Mouse (Mus musculus) adrenal gland, postnatal 36 days (tissue): Measurements from ENCODE around the gene Dock8. TPM values are rescaled to one million over a fixed set of nuclear protein-coding genes. Genes with fewer than 3 reads are reported as not detected.
"Not testable (repeated sequence)": the region's sequence is repeated elsewhere in the genome, so short reads cannot be mapped to it uniquely, and the experiment has no call there.

Experiments
- DNase-seq, 2 experiments: peaks; one replicate each; pipeline ENCODE4 v3.0.0; 2021; ENCODE audit warnings: mixed read lengths in 1 of 2
- total RNA-seq, 2 experiments: library from RNA; stranded (reverse); gene quantifications; 2 replicates each; pipeline ENCODE4 v1.2.3; 2021

The Dock8 gene
- total RNA-seq, 2 experiments from 2014 or later, result 12.2 to 31.7 TPM

DNA sequence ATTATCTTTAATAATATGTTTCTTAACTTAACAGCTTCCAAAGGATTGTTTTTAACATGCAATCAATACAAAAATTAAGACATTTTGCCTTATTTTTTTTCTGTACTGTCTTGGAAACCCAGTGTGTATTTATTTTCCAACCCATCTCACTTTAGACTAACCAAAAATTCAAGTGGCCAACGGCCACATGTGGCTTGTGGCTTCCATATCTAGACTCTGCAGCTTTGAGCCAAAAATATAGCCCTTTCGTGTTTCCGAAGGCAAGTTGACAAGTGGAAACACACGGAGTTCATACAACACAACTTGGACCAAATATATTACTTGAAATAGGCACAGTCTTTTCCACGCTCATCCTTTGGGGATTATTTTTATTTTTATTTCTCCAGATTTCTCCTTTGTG lies 773 bp upstream of the Dock8 start:
- no peak for DNase-seq

DNA sequence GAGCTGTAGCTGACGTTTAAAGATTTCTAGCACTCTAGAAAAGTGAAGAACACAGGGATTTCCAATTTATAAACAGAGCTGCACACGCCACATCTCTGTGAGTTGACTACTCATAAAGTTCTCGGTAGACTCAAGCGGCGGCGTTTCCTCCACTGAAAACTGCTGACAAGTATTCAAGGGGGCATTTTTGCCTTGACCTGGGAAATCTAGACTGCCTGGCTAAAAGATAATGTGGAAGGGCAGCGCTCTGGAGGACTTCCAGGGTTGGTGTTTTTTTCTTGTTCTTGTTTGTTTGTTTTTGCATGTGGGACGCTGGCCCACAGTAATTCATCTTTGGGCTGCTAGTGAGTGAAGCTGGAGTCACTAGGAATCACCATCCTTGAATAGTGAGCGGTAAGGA lies 819 bp downstream of the Dock8 start:
- DNase-seq, result peak in 1 of 2 experiments; percentile 6

DNA sequence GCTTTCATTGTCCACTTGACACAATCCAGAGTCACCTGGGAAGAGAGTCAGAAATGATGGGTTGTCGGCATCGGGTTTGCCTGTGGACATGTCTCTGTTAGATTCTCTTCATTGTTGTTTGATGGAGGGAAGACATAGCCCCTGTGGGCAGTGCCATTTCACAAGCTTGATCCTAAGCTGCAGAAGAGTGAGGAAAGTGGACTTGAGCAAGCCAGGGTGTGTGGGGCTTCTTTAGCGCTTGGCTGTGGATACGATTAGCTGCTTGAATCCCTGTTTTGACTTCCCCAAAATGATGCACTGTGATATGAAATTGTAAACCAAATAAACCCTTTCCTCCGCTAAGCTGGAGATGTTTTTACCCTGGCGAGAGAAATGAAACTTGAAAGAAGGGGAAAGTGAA lies 2.7 kb downstream of the Dock8 start:
- no peak for DNase-seq

DNA sequence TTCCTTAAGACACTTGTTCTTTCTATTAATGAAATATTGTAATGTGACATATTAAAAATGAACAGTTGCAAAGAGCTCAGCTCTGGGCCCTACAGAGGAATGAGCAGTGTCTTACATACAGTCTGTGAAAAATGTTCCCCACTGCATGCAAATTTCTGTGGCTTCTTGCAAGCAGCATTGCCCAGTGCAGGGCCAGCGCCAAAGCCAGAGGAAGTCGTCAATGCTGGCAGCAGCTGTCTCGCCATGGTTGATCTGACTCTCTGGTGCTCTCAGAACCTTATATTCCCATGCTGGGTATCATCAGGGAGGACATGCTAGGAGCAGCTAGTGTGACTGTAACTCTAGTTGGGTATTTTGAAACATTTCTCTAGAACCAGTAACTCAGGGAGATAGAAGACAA lies 3.5 kb downstream of the Dock8 start:
- peak in 1 of 2 experiments; percentile 7 for DNase-seq

DNA sequence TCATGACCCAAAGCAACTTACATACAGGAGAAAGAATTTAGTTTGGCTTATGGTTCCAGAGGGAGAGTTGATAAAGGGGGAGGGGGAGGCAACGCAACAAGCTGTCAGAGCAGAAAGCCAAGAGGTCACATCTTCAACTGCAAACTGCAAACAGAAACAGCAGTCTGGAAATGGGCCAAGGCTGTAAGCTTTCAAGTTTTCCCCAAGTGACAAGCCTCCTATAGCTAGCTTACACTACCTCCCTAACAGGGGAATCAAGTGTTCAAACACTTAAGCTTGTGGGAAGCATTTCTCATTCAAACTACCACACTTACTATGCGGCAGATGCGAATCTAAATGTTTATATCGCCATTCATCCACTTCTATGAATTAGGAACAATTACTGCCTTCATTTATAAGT lies 4.5 kb downstream of the Dock8 start:
- no peak for DNase-seq

DNA sequence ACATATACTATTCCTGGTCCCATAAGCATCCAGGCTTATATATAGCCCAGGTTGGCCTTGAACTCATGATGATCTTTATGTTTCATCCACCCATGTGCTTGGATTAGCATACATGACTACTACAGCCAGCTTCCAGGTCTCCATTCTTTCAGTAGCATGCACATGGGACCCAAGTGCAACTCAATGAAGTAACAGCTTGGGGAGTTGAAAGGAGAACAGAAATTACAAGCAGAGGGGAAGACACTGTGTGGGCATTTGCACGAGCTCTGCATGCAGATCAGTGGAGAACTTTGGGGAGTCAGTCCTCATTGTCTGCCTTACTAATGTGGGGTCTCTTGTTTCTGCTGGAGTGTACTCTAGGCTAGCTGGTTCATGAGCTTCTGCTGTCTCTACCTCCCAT lies 7.4 kb downstream of the Dock8 start:
- DNase-seq, result no peak

DNA sequence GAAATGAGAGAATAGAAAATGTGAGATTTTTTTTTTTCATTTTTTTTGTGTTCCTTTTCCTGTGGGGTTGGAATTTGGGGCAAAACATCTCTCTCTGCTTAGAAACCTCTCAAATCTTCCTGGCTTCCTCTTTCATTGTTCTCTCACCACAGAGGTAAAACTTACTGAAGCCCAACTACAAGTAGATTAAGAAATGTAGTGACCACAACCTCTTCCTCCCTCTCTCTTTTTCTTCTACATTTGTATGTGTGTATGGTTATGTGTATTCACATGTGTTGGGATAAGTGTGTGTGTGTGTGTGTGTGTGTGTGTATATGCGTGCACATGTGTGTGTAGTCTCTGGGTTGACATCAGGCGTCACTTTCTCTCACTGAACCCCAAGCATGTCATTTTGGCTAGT lies 9.2 kb downstream of the Dock8 start:
- DNase-seq, result no peak

DNA sequence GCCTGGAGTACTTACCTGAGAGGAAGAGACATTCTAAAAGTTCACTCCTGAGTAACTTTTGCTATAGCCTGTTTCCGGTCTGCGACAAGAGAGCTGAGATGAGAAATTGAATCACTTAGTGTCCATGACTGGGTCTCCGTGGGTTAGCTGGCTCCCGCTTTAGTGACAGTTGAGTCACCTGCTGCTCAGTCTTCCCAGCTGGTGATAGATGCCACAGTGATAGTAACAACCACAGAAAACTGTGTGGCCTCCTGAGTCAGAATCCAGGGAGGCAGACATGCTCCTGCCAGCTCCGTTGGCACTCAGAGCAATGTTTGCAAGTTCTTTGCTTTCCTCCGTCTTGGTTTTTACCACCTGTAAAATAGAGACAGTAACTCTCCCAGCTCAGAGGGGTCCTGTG lies 23.4 kb downstream of the Dock8 start:
- DNase-seq, result no peak

DNA sequence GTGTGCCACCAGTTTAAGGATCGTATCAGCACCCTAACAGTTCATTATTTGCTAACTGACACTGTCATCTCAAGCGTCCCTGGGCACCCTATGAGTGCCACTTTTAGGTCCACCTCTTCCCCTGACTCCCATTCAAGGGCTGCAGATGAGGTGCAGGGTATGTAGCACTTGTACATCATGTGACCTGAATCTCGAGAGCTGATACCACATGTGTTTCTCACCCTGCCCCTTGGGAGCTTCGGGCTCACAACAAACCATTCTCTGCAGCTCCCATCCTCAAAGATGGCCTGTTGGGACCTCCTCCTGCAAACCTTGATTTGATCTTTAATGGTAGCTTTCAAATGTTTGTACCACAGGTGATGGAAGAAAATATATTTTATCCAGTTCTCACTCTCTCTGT lies 32.4 kb downstream of the Dock8 start:
- DNase-seq, result no peak

DNA sequence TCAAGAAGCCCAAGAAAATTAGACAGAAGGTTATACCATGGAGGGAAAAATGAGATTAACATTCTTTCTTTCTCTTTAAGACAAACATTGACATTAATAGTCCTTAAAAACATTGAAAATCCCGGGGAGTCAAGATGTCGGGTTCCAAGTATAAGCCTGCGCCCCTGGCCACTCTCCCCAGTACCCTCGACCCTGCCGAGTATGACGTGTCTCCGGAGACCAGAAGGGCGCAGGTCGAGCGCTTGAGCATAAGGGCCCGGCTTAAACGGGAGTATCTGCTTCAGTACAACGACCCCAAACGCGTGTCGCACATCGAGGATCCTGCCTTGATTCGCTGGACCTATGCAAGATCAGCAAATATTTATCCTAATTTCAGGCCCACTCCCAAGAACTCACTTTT lies 33.7 kb downstream of the Dock8 start:
- not testable (repeated sequence) for DNase-seq

DNA sequence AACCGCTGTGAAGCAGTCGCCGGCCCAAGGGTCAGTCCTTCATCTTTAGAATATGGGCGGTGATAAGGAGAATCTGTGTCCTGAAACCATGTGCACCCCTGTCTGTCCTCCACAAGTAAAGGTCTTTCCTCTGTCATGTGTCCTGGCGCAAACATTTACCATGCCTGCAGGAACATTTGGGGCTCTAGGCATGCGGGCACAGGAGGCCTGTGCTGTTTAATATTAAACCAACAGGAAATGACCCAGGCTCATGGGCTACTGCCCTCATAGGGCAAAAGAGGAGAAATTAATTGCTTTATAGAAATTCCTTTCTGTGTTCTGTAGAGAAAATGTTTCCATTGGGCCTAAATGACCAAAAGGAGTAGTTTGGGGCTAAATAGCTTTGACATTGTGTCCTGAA lies 36.5 kb downstream of the Dock8 start:
- no peak for DNase-seq

DNA sequence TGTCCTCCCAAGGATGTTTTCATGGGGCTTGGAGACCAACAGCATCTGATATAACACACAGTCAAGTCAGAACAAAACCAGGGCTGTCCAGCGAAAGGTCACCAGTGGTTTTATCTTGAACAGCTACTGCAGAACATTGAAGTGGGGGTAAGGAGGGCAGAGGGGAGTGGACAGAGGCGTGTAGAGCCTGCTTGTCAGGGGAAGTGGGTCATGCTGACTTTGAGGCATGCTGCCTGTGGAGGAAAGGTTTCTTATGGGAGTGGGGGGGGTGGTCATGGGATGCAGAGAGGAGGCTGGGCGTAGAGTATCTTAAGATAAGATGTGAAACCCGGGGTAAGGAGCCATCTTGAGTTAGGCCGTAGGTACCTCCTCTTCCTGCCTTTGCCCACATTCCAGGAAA lies 37.5 kb downstream of the Dock8 start:
- no peak for DNase-seq

DNA sequence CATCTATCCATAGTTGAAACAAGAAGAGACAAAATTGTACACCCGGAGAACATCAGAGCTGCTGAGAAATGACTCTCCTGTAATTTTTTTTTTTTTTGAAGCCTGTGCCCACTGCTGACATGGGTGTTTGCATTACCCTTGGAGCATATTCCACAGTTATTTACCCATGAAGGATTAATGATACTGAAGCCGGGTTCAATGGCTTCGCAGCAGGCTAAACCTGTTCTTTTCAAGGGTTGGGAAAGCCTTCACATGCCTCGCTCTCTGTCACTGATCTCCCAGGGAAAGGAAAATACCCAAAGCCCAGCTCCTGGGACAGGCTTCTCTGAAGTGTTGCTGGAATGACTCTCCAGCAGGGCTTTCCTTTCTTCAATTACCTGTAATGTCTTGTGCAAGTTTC lies 37.9 kb downstream of the Dock8 start:
- DNase-seq, result no peak

DNA sequence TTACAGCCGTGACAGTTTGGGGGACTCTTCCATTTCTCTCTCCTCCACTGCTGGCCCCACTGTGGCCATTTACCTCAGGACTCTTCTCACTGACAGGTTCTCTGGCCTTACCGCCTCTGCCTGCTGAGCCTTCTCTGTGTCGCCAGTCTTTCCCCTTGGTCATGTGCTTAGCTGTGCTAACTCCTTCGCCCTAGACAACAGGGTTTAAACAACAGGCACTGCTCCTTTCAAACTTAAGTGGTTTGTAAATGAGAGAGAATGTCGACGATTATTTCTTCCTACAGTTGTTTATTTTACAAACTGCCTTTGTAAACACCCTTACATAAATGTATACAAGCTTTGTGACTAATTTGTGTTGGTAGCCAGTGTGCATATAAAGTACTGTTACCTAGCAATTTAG lies 39.0 kb downstream of the Dock8 start:
- DNase-seq, result no peak

DNA sequence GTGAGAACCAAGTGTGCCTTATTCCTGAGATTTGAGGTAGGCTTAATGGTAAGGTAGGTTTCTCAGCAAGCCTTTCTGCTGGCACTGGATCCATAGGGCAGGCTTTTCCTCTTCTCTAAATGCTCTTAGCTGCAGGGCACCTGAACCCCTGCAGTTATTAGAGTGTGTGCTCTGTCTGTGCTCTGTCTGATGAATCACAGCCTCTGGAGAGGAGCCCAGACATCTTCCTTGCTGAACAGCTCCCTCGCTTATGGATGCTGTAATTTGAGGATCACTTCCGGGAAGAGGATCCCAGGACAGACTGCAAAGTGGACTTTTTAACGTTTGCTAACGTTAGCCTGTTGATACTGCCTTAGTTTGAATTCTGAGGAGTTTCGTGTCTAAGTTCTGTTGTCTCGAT lies 41.9 kb downstream of the Dock8 start:
- DNase-seq, result no peak

DNA sequence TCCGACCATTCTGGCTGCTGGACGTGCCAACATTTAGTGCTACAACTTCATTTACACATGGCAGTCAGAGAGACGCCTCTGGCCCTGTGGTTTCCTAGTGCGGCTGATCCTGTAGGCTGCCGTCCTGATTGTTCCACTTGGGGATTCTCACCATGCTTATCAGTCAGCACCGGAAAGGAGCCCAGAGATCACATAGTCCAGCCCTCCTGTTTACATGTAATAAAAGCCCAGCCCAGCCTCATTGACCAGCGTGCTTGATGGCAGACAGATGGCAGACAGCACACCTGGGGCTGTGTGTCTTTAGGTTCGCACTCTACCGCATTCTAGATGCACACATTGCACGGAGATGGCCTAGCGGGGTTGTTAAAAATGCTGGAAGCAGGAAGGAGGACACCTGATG lies 43.6 kb downstream of the Dock8 start:
- no peak for DNase-seq

DNA sequence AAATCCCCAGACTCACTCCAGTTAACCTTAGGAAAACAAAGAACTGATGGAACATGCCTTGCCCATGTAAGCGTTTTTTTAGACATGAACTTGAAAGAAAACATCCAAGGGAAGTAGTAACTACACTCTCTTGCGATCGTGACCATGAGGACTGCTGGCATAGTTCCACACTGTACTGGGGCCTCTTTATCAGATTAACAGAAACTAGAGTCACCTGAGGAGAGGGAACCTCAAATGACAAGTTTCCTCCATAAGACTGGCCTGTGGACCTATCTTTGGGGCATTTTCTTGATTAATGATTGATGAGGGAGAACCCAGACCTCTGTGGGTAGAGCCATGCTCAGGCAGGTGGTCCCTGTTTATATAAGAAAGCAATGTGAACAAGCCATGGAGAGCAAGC lies 44.7 kb downstream of the Dock8 start:
- DNase-seq, result no peak

DNA sequence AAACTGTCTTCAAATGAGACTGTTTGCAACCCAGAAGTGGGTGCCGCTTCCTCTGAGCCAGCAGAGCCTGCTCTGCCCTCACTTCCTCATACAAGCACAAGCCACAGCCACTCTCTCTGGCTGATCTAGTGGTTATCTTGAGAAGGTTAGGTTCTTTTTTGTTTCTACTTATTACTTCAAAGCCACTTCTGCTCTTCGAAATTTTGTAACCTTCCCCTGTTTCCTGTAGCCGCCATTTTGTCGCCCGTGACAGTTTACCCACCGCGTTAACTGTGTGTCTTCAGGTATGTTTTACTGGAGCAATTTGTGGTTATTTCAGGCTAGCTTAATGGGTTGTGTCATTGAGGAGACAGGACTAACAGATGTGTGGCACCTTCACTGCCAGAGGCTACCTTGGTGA lies 53.0 kb downstream of the Dock8 start:
- DNase-seq, result peak in 1 of 2 experiments; percentile 7

DNA sequence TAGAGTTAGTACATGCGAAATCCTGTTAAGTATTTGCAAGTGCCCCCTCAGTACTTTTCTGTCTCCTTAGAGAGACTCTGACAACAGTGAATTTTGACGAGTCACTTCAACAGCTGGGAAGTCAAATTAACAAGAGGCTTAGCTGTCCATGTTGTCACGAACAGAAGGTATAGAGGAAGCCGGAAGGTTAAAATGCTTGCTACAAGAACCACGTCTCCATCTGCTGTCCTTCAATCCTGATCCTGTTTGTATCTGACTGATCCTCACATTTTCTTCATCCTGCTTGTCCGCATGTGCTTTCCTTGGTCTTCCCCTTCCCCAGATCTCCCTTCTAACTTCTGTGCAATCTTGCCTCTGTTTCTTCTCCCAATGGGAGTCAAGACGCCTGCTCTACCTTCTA lies 53.8 kb downstream of the Dock8 start:
- no peak for DNase-seq

DNA sequence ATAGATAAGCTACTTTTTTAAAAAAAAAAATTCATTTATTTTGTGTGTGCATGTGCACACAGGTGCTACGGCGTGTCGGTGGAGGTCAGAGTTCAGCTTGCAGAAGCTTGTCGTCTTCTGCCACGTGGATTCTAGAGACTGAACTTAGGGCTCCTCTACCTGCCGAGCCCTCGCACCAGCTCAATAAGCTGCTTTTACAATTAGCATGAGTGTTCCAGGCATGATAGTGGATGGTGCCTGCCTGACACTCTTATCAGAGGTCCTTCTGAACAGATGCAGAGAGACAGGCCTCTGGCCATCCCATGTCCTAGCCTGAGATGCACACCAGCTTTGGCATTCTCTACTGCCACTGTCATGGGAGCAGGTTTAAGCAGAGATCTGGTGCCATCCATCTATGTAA lies 55.7 kb downstream of the Dock8 start:
- DNase-seq, result no peak

DNA sequence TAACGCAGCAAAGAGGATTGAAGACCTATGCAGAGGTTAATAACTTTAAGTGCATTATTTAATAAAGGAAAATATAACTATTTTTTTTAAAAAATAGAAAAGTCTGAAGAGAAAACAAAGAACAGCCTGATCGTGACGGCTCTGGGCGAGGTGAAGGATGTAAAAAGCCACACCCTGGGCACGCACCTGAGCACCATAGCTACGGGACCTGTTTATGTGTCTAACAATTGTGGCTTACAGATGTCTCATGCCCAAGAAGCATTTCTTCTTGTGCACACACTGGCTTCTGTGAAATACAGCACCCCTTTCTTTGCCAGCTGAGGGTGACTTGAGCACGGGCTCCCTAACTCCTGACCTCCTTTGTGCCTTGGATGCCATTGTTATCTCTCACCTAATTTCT lies 56.2 kb downstream of the Dock8 start:
- no peak for DNase-seq

DNA sequence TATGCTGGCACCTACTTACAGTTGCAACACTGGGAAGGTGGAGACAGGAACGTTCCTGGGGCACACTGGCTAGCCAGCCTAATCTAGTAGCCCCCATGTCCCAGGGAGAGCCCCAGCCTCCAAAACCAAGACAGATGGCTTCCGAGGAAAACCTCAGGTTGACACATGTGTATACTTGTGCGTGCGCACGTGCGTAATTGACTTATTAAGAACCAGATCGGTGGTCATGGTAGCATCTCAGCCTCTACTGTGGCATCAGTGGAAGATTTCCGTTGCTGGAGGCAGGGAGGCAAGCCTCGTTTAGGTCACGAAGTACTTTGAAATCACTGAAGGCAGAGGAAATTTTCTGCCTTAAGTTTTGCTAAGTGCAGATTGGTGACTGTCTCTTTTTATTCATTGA lies 56.9 kb downstream of the Dock8 start:
- no peak for DNase-seq

DNA sequence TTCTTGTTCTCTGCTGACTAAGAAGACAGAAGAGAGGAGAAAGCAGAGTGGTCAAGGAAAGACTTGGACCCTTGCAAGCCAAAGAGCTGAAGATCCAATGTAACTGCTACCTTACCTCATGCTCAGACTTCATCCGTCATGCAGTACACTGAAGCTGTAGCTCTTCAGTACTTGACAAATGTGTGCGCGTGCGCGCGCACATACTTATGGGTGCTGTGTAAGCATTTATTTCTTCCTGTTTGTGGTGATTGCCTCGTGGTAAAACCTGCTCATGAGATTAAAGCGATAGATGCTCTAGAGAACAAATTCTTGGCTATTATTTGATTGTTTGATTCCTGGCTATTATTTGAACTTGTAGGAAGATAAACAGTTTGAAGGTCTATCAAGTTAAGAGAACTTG lies 58.5 kb downstream of the Dock8 start:
- DNase-seq, result no peak

DNA sequence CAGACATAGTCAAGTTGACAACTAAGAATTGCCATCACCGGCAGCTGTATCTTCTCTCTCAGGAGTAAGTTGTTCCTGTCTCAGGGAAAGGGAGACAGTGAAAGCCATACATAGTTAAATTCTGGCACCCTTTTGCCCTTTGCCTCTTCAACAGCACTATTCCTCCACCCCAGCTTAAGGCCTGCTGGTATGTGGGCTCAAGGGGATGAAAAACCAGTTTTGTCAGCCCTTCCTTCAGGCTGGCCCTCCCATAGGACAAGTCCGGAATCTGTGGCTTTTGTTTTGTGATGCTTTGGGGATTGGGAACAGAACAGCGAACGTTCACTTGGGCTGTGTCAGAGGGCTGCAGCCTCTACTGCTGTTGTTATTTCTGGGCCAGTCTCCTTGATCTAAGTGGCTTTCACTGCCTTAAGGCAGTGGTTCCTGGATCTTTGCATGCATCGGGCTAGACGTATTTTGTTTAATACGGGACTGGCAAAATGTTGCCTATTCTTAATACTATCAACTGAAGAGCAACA lies 60.6 kb downstream of the Dock8 start:
- DNase-seq, result no peak

DNA sequence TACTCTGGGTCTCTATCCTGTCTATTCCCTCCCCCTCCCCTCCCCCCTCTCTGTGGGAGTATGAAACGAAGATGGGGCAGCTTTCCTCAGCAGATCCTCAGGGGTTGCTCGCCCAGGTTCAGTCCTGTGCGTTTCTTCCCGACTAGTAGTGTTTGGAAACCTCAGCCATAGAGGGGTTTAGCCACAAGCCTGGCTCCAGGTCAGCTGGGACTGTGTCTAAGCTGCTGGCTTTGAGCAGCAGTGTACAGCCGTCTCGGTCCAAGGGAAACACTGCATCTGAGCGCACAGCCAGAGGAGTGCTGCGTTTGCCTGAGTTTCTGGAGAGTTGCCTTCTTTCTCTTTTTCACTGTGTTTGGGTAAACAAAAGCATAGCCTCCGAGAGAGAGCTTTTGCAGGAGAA lies 61.0 kb downstream of the Dock8 start:
- peak in 1 of 2 experiments; percentile 25 for DNase-seq
